Mouse (Mus musculus): Measurements from ENCODE around the gene Usp54. TPM values are rescaled to one million over a fixed set of nuclear protein-coding genes. Genes with fewer than 3 reads are reported as not detected.

The Usp54 gene
- polyA plus RNA-seq (2017; shearing (Covaris generic)) = 1 to 10 TPM; 1.6 to 2.2 TPM

DNA sequence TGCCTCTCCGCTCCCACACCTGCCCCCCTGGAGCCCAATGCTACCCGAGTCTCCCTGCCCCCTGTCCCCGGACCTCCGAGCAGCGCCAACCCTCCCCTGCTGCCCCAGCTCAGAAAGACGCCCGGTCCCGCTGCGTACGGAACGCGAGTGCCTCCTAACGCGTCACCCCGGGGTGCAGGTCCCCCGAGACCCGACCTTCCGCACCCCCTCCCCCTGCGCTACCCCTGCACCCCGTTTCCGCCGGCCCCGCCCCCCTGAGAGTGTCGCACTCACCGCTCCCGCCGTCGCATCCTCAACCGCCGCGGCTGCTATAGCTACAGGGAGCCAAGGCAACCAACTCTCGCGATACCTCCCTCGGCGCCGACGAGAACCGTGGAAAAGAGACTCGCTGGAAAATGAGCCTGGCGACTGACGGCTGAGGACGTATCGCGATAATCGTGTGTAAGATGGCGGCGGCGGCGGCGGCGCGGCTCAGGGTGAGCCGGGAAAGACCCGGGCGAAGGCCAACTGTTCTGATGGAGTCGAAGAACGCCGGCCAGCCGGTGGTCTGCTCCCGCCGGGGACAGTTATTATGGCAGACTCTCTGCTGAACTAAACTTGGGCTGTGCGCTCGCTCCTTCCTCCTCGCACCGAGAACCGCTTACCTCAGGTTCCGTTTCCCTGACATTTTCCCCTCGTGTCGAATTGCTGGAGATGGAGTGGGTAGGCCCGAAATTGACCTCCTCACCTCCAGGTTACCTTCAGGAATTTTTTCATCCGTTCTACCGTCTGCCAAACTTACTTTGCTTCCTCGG, at the start of gene Usp54:
Gene Usp54, minus strand, starts transcription at position 420 of the 794 bp plus-strand sequence.
- ATAC-seq = peak; percentile 91

DNA sequence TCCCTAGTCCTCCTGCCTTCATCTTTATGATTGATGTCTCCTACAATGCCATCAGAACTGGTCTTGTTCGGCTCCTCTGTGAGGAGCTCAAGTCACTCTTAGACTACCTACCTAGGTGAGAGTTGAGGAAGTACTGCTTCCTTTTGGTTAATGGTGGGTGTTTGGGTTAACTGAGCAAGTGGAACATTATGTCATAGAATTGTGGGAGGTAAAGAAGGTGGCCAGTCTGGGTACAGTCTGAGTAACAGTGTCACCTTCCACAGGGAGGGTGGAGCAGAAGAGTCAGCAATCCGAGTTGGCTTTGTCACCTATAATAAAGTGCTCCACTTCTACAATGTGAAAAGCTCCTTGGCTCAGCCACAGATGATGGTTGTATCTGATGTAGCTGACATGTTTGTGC, 48.1 kb upstream of the Usp54 start:
- ATAC-seq = peak; percentile 16

DNA sequence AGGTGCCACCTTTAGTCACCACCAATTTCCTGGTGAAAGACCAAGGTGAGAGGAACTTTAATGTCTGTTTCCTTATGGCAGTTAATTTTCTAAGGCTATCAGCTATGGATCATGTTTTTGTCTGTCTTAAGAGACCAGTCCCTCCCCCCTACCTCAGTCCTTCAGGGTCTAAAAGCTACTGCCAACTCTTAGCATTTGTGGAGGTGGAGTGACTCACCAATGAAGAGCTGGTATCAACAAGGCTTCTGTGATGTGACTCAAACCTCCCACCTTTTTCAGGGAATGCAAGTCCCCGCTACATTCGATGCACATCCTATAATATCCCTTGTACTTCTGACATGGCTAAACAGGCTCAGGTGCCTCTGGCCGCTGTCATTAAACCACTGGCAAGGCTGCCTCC, 45.7 kb upstream of the Usp54 start:
- no peak for ATAC-seq

DNA sequence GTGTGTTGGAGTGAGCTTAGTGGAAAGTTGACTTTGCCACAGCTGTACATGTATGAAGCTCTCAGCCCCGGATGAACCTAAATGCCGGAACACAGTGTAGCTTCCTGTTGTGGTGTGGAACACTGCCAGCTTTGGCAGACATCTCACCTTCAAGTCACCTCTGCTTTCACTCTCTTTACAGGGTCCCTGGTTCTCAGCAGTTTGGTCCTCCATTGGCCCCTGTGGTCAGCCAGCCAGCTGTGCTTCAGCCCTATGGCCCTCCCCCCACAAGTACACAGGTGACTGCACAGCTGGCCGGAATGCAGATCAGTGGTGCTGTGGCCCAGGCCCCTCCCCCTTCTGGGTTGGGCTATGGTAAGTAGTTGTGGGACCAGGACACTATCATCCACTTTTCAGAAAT, 41.6 kb upstream of the Usp54 start:
- ATAC-seq = peak; percentile 97

DNA sequence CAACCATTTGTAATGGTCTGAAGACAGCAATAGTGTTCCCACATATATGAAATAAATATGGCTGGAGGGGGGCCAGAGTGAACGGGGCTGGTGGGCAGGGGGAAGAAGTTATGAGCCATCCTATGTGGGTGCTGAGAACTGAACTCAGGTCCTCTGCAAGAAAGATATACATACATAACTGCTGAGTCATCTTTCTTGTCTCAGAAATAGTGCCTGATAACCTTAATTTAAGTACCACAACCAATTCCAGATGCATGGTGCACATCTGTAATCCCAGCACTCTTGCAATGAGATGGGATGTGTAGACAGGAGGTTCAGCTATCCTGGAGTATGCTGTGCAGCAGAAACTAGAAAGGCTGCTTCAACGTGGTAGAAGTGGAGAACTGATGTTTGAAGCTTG, 40.9 kb upstream of the Usp54 start:
- ATAC-seq = no peak

DNA sequence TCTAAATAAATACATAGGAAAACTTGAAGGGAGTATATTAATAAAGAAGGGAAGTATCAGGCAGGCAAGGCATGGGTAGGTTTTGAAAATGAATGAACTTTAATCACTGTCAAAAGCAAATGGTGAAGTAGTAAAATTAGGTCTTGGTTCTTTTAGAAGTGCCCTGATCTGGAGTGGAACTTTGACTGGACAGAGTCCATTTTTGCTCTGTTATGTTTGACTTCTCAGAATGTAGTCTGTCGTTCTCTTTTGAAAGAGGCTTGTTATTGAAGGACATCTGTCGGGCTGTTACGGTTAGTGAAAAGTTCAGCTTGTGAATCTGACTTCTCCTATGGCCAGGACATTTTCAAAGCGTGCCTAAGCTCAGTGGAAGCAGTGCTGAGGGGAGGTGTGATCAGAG, 37.0 kb upstream of the Usp54 start:
- no peak for ATAC-seq

DNA sequence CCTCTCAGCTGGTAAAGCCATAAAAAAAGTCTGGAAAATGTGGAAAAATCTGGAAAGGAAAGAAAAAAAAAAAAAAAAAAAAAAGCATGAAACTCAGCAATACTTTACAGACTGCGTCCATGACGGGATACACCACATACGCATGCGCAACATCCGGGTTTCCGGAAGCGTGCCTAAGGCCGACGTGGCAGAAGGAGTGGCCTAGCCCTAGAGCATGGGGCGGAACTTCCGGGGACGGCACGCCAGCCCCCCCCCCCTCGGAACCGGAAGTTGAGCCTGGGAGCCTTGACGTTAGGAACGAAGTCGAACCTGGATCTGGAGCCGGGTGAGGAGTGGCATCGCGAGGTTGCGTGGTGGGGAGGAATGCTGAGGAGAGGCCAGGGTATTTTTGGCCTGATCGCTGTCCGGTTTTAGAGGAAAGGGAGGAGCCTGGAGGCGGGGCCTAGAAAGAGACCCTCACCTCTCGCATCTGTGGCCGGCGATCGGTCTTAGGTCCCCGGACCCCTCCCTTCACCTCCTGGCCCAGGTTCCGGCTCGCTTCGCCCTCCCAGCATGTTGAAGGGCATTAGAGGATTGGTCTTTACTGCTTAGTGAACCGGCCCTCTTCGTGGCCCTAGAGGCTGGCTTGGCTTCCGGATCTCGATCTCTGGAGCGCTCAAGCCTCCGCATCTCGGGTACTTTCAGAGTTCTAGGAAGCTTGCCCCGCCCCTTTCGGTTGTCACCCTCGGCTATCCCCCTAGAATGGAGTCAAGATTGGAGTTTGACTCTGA, 33.4 kb upstream of the Usp54 start, which contains the start of gene Sec24c:
Gene Sec24c, plus strand, starts transcription at position 245 of the 770 bp plus-strand sequence.
- peak; percentile 87 for ATAC-seq

DNA sequence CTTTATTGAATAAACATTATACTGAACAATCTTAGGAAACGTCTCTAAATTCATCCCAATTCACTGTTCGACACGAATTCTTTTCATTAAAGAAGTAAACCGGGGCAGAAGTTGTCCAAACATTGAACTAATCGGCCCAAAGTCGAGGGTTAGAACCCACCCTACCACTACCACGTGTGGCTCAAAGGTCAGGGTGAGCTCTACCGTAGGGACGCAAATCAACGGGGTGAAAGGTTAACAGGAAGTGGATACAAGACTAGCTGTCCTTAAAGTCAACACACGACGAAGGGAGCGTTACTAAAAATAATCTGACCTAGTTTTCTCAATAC, 32.8 kb upstream of the Usp54 start:
- ATAC-seq = peak; percentile 29

DNA sequence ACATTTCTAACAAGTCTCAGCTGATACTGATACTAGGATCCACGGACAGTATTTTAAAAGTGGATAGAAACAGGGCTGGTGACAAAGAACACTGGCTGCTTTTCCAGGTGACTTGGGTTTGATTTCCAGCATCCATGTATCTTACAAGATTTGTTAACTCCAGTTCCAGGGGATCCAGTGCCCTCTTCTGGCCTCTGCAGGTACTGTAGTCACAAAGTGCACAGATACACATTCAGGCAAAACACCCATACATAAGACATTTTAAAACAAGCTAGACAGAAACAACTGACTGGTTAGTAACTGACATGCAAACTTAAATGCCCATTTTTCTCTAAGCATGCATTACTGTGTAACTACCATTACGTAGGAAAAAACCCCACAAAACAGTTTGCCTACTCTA, 32.1 kb upstream of the Usp54 start:
- ATAC-seq = no peak

DNA sequence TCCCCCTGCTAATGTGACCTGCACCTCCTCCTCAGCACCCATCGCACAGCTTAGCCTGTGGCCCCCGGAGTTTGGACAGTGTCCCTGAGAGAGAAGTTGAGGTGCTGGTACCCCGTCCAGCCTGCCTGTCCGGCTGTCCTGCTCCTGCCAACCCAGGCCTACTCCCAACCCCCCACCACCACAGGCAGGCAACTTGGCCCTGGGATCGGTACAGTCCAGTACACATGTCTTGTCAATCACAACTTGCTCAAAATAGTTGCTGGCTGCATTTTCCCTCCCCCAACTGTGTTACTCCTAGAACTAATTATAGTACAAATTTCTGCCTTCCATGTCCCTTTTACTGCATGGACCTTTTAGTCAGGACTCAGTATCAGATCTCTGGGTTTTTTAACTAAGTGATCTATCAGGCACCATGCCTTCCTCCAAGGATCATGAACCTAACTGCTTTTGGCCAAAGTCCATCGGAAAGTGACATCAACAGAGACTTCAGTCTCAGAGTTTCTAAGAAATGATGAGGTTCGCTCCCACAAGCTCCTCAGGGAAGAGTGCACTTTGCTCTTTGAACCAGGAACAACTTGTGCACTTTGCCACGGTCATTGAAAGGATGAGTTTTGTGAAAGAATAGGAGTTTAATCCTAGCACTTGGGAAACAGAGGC, 27.4 kb upstream of the Usp54 start, which contains the start of gene Synpo2l:
Gene Synpo2l, minus strand, starts transcription at position 201 of the 657 bp plus-strand sequence.
- ATAC-seq = no peak

DNA sequence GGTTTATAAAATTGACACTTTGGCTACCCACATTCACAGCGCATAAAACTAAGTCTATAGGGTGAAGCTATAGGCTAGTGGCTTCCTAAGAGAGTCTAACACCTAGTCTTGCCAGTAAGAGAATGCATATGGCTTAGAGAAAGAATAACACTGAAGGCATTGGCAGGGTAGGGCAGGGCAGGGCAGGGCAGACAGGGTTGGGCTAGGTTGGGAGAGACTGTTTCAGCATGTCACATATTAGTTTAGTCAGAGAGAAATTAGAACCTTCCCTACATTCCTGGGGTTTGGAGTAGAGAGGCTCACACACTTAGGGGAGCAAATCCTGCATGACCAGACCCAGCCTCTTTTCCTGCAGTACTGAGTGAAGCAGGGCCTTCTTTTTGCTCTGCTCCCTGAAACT, 26.6 kb upstream of the Usp54 start:
- no peak for ATAC-seq

DNA sequence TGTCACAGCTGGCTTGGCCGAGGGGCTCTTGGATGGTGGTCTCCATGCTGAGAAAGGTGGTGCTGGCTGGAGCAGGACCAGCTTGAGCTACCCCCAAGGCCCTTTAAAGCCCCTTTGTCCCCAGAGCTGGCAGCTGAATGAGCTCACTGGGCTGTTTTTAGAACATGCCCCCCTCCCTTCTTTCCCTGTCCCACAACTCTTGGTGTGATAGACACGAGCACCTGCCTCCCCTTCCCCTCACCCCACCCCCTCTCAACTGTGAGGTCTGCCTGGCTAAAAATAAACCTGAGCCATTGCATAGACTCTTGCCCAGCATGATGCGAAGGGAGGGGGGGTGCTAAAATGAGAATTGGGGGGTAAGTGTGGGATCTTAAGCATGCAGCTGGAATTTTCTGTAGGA, 23.6 kb upstream of the Usp54 start:
- ATAC-seq = no peak

DNA sequence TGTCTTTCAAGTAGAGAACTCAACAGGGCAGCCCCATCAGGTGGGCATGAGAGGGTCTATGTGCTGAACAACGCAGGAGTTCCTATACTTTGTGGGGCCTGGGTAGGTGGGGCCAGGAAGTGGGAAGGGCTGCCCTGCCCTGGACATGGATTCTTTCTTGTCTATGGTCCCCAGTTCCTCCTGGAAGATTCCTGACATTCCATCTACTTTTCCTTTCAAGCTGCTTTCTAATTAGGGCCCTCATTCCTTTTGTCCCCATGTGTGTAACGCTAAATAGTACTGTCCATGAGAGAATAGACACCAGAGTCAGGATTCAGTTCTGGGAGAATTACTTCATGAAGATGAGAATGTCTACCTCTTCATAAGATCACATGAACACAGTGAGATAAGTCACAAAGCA, 22.7 kb upstream of the Usp54 start:
- ATAC-seq = no peak

DNA sequence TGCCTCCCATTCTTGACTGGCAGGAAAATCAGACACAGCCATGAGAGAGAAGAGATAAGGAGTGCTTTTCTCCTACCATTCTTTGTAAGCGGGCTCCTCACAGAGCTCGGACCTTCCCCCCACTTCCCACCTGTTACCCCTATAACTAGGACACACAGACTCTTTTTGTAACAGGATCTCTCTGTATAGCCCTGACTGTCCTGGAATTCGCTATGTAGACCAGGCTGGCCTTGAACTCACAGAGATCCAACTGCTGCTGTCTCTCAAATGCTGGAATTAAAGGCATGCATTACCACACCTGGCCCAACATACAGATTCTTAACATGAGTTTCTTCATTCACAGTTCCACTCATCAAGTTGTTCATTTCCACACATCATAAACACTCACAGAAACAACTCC, 21.9 kb upstream of the Usp54 start:
- ATAC-seq = no peak

DNA sequence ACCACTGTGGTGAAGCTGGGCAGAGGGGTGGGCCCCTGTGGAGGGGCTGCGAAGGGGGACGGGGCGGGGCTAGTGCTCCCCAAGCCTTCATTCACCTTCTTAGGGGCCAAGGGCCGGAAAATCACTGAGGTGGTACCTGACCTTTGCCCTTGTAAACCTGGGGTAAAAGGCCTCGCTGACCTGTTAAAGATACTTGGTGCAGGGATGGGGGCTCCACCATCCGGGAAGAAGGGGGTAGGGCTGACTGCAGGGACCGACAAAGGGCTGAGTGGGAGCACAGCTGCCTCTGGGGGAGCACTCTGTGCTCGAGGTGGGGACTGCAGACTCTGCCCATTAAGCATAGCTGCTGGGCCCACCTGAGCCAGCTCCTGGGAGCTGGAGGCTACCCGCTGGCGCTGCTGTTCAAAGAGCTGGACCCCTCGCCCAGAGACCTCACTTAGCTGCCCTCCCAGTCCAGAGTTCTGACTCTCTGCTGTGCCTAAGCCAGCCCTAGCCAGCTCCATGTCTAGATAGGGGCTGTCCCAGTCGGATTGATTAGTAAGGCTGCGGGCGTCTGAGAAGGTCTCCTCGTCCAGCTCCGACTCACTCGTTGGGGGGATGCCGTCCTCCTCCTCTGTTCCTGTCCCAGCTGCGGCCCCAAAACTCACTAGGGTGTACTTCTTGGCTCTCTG, 20.9 kb upstream of the Usp54 start:
- ATAC-seq = no peak

DNA sequence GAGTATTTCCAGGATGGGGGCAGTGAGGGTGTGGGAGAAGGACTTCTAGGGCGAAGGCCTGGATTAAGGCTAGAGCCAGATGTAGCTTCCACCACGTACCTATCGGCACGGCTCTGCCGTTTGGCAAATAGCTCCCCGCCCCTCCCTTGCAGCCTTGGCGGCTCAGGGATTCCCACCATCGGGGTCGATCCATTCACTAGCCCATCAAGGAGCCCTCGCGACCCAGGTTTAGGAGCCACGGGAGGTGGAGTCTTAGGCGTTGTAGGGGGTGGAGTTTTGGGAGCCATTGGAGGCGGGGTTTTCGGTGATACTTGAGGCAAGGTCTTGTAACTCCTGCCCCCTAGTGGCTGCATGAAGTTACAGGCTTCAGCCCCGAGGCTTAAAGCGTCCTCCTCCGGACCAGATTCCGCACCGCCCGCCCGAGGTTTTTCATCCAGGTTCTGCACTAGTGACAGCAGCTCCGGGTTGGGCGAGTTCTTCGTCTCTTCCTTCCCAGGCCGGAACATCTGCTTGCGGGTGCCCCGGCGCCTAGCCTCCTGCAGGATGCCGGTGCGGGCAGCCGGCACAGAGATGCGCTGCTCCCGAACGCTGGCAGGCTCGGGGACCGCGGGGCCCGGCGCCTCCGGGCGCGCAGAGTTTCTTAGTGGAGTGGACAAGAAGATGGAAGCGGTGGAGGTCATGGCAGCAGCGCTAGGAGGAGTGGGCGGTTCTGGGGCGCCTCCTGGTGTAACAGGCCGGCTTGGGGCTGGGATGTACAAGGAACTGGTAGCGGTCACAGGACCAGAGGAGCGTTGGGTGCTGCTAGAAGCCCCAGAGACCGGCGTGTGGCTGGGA, 20.2 kb upstream of the Usp54 start:
- ATAC-seq = peak; percentile 93

DNA sequence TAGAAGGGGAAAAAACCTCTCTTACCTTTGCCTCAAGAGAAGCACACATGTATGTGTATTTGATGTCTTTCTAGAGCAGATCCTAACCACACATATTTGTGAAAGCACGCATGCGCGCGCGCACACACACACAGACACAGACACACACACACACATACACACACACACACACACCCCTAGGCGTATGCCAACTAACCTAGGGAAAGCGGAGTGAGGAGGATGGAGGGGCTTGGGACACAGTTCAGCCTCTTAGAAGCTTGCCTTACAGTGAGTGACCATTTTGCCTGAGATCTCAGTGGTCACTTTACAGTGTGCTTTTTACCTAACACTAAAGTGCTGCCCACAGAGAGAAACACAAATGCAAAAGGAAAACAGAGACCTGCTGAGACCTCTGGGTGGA, 18.8 kb upstream of the Usp54 start:
- ATAC-seq = no peak

DNA sequence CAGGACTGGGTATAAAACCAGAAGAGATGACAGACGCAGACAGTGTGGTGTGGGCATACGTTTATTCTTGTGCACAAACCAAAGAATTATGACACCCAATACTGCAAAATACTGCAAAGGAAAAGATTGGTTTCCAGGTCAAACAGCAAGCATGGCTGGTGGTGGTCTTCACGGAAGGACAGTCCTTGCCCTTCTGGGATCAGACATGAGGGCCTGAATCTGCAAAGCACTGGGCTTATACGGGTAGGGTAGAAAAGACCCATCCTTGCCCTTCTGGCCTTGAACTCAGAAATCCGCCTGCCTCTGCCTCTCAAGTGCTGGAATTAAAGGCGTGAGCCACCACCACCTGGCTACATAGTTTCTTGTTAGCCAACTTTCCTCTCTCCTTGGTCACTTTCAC, 18.0 kb upstream of the Usp54 start:
- no peak for ATAC-seq

DNA sequence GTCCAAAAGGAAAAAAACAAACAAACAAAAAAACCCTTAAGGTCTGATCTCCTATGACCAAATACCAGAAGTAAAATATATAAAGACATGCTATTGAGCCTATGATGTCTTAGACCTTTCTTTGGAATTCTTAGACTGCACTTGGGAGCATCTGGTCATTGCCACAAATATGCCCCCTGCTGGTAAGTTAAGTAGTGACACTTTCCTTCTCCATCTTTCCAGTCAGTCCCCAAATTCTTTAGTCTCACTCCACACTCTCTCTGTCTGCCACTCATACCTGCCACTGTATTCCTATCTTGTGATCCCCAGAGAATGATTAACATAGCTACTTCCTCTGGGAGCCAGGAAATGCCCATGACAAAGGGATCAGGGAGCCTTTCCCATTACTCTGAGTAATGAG, 17.5 kb upstream of the Usp54 start:
- ATAC-seq = no peak

DNA sequence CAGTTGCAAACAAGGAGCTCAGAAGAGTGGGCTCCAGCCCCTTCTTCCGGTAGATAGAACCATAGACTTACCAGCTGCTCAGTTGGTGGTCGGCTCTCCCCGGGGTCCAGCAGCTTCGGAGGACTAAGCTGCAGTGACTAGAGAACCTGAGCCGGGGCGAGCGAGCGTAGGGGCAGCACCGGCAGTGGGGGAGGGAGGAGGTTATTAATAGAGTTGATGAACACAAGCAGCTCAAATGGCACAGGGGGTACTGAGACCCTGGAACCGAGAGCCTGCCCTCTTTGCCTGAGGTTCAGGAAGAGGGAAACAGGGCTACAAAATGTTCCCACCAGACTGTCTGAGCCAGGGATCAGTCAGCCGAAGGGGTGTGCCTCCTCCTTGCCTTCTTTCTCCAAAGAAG, 15.5 kb upstream of the Usp54 start, which contains the start of gene Myoz1:
Gene Myoz1, minus strand, starts transcription at position 180 of the 400 bp plus-strand sequence.
- ATAC-seq = no peak

DNA sequence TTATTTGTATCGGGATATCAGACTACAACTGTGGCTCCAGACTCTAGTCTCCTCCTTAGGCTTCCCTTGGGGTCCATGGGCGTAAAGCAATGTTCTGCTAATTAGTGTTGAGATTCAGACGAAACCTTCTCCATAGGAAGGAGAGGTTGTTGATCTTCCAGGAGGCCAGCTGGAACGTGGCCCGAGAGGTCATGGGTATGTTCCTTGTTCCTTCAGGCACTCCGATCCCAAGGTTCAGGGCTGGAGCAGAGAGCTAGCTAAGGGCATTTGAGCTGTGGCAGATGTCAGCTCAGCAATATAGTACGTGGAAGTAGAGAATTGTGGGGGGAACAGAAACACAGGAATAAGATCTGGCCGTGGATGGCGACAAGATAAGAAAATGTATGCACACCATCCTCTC, 14.9 kb upstream of the Usp54 start:
- no peak for ATAC-seq
